Mouse (Mus musculus): ENCODE results near the gene Dnajb12.

Dnajb12 gene

DNA sequence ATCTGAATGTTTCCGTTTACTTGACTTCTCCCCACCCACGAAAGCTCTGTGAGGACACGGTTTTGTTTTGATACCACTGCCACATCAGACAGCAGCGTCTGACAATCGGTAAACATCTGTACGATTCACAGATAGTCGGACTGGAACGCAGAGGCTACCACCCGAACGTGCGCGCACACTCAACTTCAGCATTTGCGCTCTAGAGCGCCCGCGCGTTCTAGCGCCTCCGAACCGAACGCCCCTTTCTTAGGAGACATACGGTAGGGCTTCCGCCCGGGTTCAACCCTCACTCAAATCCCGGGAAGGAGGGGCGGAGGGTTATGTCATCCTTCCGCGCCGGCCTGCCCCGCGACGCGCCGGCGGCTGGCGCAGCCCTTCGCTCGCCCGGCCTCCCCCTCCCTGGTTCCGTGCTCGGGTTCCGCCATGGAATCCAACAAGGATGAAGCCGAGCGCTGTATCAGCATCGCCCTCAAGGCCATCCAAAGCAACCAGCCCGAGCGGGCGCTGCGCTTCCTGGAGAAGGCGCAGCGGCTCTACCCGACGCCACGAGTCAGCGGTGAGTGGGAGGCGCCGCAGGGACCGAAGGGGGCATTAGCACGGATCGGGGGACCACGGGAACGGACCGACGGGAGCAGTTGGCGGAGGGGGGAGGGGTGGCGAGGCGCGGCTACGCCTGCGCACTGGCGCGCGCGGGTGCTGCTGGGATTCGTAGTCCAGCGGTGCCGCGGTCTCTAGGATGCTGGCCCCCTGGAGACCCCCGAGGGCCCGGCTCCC is at the start of gene Dnajb12:
Dnajb12 (plus strand) TSS at position 302 of the 774 bp plus-strand sequence.
- peak; percentile 95 for DNase-seq

DNA sequence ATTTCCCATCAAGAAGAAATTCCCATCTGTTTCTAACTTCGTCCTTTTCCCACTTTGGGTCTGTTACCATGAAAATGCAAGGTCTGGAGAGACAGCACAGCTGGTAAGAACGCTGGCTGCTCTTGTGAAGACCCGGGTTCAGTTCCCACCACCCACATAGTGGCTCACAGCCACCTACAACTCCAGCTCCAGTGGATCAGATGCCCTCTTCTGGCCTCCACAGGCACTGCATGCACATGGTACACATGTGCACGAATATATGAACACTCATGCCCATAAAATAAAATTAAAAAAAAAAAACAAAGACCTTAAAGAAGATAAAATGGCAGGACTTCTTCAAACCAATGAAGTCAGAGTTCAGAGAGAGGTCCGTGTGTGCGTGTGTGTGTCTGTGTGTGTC is 49.5 kb upstream of the Dnajb12 start:
- no peak for DNase-seq

DNA sequence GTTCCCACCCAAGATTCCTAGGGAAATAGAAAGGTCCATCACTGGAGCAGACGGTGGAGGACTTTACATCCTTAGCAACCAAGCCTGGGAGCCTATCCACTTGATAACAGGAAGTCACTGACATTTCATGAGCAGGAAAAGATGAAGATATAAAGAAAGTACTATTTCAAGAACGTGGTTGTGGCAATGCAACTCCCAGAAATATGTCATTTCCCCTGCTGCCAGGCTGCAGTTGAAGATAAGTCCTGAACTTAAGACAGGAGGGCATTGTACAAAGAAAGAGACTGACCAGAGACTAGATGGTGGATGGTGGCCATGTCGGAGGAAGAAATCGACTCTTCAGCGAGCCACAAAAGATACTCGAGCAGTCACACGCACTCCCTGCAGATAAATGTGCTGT is 47.4 kb upstream of the Dnajb12 start:
- no peak for DNase-seq

- DNase-seq: no peak
Measured at GRCm38 (mm10) chr10:59835301-59836155, 43.8 kb upstream of the Dnajb12 start.

DNA sequence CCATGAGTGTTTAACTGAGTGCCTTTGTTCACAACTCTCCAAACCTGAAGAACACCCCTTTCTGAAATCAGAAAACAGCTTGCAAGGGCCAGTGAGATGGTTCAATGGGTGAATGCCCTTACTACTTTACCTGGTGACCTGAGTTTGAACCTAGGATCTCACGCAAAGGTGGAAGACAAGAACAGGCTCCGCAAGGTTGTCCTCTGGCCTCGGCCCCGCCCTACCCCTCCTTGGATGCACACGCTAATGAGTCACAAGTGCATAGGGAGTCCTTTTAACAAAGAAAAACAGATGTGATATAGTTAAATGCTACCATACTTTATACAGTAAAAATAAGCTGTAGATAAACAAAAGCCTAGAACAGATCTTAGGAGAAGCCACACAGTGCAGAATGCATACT is 41.9 kb upstream of the Dnajb12 start:
- no peak for DNase-seq

DNA sequence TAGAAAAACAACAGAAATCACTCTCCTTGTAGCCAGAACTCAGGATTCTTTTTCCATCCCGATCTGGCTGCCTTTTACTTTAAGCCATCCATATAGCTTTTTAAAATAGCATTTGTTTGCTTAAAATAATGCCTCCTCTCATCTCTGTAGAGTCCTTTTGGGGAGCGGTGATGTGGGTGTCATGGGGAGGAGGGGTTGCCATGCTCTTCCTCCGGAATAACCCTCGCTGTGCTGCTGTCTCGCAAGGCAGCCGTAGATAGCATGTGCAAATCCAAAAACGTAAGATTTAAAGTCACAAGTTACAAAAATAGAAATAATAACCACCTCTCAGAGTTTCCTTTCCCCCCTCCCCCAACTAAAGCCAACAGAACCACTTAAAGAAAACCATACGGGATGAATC is 37.9 kb upstream of the Dnajb12 start:
- DNase-seq: no peak

DNA sequence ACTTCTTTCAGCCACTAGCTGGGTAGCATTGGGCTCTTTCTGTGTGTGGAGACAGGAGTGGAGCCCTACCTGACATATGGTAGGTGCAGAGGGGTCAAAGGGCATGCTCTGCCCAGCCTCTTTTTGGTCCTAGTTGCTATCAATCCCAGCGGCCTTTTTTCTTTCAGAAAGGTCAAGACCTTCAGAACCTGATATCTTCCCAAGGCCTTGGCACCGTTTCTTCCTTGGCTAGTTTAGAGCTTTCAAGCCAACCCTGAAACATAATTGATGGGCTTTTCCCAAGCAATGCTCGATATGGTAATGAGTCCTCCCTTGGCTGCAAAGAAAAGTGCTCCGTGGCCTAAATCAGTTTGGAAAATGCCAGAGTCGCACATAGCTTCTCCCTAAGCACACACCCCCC is 36.2 kb upstream of the Dnajb12 start:
- no peak for DNase-seq

DNA sequence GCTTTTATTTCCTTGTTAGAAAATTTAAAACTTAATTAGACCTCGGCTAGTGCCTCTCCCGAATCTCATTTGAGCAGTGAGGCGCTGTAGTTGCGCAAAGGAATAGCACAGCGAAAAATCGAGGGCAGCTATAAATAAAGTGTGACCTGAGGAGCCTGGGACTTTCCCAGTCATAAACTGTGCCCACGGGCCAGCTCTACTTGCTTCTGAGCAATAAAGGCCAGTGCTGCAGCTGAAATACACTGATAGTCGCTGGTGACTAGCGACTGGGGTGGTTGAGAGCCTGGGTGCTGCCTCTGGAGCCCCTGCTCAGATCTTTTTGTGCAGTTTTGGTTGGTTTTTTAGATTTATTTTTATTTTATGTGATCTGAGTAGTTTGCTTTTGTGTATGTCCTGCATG is 34.7 kb upstream of the Dnajb12 start:
- no peak for DNase-seq

DNA sequence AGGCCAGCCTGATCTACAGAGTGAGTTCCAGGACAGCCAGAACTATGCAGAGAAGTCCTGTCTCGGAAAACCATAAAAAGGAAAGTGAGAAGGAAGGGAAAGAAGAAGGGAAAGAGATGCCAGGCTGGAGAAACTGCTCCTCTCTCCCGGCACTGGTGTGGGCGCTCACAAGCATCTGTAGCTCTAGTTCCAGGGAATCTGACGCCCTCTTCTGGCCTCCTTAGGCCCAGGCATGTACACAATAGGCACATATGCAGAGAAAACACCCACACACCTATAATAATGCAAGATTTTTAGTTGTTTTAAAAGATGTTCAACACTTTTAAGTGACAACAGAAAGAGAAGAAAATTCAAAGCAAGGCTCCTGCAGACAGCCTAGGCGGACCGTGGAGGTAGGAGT is 32.9 kb upstream of the Dnajb12 start:
- DNase-seq: no peak

DNA sequence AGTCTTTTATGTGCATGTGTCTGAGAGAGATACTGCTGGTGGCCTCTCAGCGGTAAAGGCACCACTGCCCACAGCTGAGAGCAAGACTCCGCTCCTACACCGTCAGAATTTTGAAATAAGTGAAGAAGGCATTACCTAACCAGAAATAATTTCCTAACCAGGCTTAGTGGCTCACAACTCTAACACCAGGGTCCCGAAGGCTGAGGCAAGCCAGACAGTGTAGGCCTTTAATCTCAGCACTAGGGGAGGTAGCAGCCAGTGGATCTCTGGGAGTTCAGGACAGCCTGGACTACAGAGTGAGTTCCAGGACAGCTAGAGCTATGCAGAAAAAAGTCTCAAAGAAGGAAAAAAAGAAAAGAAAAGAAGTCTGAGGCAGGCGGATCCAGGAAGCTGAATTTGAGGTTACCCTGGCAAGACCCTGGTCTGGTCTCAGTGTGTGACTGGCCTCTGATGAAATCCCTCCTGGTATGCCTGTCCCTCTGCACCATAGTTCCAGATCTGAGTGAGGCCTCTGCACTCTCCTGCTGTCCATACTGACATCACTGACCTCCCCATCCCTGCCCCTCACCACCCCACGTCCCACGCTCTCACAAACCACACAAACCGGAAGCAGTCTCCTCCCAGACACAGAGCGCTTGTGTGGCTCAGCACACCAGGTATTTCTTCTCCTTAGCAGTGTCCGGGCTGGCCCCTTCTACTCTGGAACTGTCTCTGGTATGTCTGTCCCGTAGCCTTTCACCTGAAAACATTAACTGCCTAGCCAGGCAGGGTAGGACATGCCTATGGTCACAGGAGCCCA is 31.1 kb upstream of the Dnajb12 start:
- no peak for DNase-seq

GRCm38 (mm10) chr10:59848953-59849352 is 30.4 kb upstream of the Dnajb12 start:
- peak; percentile 22 for DNase-seq

GRCm38 (mm10) chr10:59849371-59849770 is 30.0 kb upstream of the Dnajb12 start:
- peak; percentile 79 for DNase-seq

DNA sequence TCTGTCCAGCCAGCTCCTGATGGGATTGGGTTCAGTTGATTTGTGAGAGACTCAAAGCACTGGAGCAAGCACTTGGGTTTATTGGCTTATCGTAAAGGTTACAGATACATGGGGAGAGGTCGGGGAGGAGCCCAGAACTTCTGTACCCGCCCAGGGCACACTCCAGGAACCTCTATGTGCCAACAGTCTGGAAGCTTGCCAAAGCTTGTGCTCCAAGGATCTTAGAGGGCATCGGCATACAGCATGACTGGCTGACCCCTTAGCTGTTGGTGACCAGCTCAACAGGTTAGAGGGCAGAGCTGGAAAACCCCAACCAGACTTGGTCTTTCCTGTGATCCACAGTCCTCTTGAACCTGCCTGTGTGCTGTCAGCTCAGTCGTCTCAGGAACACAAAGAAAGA is 22.2 kb upstream of the Dnajb12 start:
- DNase-seq: peak; percentile 50

- DNase-seq: no peak
Measured at GRCm38 (mm10) chr10:59860684-59861083, 18.7 kb upstream of the Dnajb12 start.

DNA sequence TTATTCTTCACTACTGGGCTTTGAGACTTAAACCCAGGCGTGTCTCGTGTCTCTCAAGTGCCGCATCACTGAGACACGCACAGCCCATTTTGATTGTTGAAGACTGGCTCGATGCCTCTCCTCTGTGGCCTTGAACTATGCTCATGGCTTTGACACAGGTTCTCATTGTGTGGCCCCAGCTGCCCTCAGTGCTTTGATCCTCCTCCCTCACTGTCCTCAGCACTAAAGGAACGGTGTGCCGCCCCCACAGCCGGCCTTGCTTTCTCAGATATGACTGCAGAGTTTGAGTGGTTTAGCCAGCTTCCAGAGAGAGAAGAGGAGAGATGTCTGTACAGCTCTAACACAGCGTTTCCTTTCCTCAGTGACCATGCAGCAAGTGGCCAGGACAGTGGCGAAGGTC is 18.2 kb upstream of the Dnajb12 start:
- no peak for DNase-seq

DNA sequence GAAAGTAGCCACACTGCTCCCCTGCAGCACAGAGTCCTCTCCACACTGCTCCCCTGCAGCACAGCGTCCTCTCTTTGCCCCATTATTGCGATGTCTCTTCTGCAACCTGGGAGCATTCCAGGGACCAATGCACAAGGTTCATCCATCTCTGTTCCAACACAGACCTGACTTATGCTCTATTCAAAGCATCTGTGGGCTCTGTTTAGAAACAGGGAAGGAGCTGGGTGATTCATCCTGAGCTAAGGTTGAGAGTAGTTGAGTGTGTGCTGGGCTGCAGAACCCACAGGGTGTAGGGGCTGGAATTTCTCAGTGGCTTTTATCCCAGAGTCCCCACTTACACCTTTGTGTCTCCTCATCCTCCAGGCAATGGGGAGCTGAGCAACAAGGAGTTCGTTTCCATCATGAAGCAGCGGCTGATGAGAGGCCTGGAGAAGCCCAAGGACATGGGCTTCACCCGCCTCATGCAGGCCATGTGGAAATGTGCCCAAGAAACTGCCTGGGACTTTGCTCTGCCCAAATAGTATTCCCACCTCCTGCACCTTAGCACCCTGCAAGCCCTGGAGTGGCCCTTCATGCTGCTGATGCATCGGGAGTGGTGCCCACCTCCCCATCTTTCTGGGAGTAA is 16.4 kb upstream of the Dnajb12 start:
- no peak for DNase-seq

GRCm38 (mm10) chr10:59863620-59864019 is 15.7 kb upstream of the Dnajb12 start:
- no peak for DNase-seq

GRCm38 (mm10) chr10:59864232-59864875 is 15.0 kb upstream of the Dnajb12 start:
- DNase-seq: no peak

GRCm38 (mm10) chr10:59864884-59865726 is 14.3 kb upstream of the Dnajb12 start:
- peak; percentile 87 for DNase-seq

GRCm38 (mm10) chr10:59868266-59868665 is 11.1 kb upstream of the Dnajb12 start:
- DNase-seq: no peak

- DNase-seq: no peak
Measured at GRCm38 (mm10) chr10:59870038-59870437, 9.3 kb upstream of the Dnajb12 start.
